Mouse (Mus musculus) fat pad, adult 2 months (tissue): ENCODE measurements around the gene Irak1.

Source experiments
- DNase-seq: peaks from one replicate; pipeline ENCODE4 v3.0.0-alpha.2; 2011; ENCODE audit warnings: low read depth, low spot score; ENCODE audit errors: extremely low read depth

Gene Irak1

GRCm38 (mm10) chrX:73966248-73967176 lies 57.2 kb downstream of the Irak1 start, which contains the start of gene Hcfc1:
Hcfc1 (minus strand) TSS chrX:73966357.
- DNase-seq = no peak

DNA sequence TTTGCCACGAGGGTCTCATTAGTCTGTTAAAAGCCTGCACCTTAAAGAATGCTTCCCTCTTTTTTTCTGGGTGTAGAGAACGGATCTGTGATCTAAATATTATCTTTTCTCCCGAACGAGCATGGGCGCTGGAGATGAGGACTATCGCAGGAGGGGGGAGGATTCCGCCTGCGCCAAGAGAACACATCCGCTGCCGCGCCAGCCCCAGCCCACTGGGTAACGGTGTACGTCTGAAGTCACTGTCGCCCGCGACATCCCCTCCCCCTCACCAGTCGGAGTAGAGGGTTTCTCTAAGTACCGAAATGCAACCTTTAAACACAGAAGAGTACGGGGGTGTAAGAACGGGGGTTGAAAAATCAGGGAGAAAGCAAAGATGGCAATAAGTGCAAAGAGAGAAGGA lies 58.4 kb downstream of the Irak1 start:
- no peak for DNase-seq

- no peak for DNase-seq
Measured at GRCm38 (mm10) chrX:73964363-73964762, 59.4 kb downstream of the Irak1 start.
